Mouse (Mus musculus) bone marrow macrophage, adult 2 months (primary cell): ENCODE data around the gene Ccdc18.

Source experiments
- CTCF ChIP-seq: IDR thresholded peaks from 2 replicates; pipeline ENCODE4 v1.5.1; 2012; ENCODE audit warnings: low read depth, mild to moderate bottlenecking, low read length, moderate library complexity
- POLR2A ChIP-seq: IDR thresholded peaks from 2 replicates; pipeline ENCODE4 v1.6.1; 2012; ENCODE audit warnings: mild to moderate bottlenecking, low read depth, low read length, borderline replicate concordance

DNA sequence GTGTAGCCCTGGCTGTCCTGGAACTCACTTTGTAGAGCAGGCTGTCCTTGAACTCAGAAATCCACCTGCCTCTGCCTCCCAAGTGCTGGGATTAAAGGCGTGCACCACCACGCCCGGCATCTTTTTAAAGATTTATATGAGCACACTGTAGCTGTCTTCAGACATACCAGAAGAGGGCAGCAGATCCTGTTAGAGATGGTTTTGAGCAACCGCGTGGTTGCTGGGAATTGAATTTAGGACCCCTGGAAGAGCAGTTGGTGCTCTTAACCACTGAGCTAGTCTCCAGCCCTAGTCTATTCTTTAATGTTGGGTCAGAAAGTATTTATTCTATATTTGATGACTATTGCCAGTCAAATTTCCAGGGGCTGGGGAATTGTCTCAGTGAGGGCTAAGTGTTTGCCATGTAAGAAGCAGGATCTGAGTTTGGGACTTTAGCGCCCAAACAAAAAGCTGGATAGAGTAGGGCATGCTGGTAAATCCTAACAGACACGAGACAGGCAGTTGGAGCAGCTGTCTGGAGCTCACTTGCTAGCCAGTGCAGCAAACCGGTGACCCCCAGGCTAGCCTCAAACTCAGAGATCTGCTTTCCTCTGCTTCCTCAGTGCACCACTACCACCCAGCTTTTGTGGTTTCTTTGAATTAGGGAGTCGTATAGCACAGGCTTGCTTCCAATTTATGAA, 12.3 kb upstream of the Ccdc18 start:
- TF ChIP-seq CTCF (no peak), POLR2A (no peak)
